Mouse (Mus musculus) G1E (cell line): Measurements from ENCODE around the gene Rps10. TPM values are rescaled to one million over a fixed set of nuclear protein-coding genes. Genes with fewer than 3 reads are reported as not detected.

Source experiments
- ATAC-seq: 2 replicates; pipeline ENCODE4 v1.8.0; 2016; ENCODE audit warnings: mild to moderate bottlenecking; ENCODE audit not compliant: insufficient number of reproducible peaks, poor library complexity, low FRiP score, severe bottlenecking; ENCODE audit errors: extremely low read depth
- DNase-seq: peaks from one replicate; pipeline ENCODE4 v3.0.0; 2012; ENCODE audit warnings: low spot score
- H3K27me3 ChIP-seq: 2 replicates; pipeline ENCODE4 v1.6.1; 2012; ENCODE audit warnings: mild to moderate bottlenecking, low read length, inconsistent platforms; ENCODE audit not compliant: insufficient read depth
- H3K36me3 ChIP-seq: replicated peaks from 2 replicates; pipeline ENCODE3; 2012; ENCODE audit warnings: mild to moderate bottlenecking, inconsistent platforms
- H3K4me1 ChIP-seq: 2 replicates; pipeline ENCODE4 v1.6.1; 2012; ENCODE audit warnings: low read depth, low read length, inconsistent platforms, mixed read lengths; ENCODE audit not compliant: insufficient read depth
- H3K4me3 ChIP-seq: 2 replicates; pipeline ENCODE4 v1.5.1; 2012; ENCODE audit warnings: low read depth, mild to moderate bottlenecking, inconsistent platforms, low read length, moderate library complexity, mixed read lengths
- H3K9me3 ChIP-seq: replicated peaks from 2 replicates; pipeline ENCODE4 v1.6.1; 2012; ENCODE audit warnings: inconsistent platforms
- CTCF ChIP-seq: IDR thresholded peaks from 2 replicates; pipeline ENCODE4 v1.5.1; 2012; ENCODE audit warnings: low read depth, low read length, inconsistent platforms, mixed read lengths
- GATA1 ChIP-seq: IDR thresholded peaks from 2 replicates; pipeline ENCODE4 v1.6.1; 2012; ENCODE audit warnings: borderline replicate concordance, low read length, inconsistent platforms, mixed read lengths
- GATA2 ChIP-seq: IDR thresholded peaks from 2 replicates; pipeline ENCODE4 v1.6.1; 2012; ENCODE audit warnings: low read depth, low read length, inconsistent platforms, borderline replicate concordance
- POLR2AphosphoS5 ChIP-seq: IDR thresholded peaks from 2 replicates; pipeline ENCODE4 v1.6.1; 2012; ENCODE audit warnings: low read depth, low read length, inconsistent platforms; ENCODE audit not compliant: insufficient replicate concordance
- TAL1 ChIP-seq: conservative IDR thresholded peaks from 2 replicates; pipeline ENCODE4 v1.6.1; 2012; ENCODE audit warnings: low read depth, low read length, inconsistent platforms, mixed read lengths
- polyA plus RNA-seq: library from polyadenylated mRNA; stranded (reverse); fragments of >175 nt; gene quantifications from 2 replicates; pipeline ENCODE4 v1.2.3, GENCODE M21; 2012
- total RNA-seq, 2 experiments: library from RNA; stranded (forward) in 1 of 2; stranded (reverse) in 1 of 2; fragments of 200-1000 nt in 1 of 2; fragments of >200 nt in 1 of 2; fragmentation: Nextera tagmentation in 1 of 2; gene quantifications; 2 replicates each; pipeline ENCODE4 v1.2.3; 2014 to 2017

The Rps10 gene
- total and polyA plus RNA-seq, 3 experiments = 2,438 to 3,635 (median 2,816) TPM

DNA sequence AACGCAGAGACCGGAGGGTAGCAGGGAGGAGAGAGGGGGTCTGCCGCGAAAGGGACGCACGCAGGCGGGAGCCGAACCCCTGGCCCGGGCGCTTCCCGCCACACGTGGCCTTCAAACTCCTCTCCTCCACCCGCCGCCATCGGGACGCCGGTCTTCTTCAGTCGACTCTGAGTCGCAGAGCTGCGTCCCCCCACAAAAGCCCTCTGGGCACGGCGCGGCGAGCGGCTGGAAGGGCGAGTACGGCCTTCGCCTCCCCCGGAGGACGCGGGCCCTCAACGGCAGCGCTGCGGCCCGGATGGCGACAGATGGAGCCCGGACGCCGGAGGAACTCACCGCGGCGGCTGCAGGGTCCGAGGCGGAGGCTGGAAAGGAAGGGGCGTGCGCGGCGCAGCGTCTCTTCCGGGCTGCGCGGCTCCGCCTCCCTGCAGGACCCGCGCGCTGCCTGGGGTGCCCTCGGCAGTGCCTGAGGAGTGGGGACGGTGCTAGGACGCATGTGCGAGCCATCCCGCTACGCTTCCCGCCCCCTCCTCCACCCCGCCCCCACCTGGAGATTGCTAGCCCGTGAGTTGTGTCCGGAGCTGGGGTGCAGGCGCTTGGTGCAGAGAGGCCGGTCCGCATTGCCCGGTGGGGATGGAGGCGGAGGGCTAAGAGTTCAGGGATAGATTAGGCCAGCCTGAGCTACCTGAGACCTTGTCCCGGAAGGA lies 1.4 kb downstream of the Rps10 start, which contains the start of gene RPS10-NUDT3:
TSS of gene RPS10-NUDT3 (minus strand) at position 352 of the 704 bp plus-strand sequence.
- Histone ChIP-seq H3K27me3 (no peaks in the 10 kb centered on the region), H3K4me3 (peak within 1 kb of the TSS; percentile 91), H3K9me3 (no peaks in the 10 kb centered on the region), H3K36me3 (peaks cover 47% of the 10 kb centered on the region), H3K4me1 (peaks cover 55% of the 10 kb centered on the region)
- DNase-seq (peak; percentile 86), ATAC-seq (peak; percentile 78)
- TF ChIP-seq GATA2 = no peak
- no peak for TF ChIP-seq POLR2AphosphoS5
- TF ChIP-seq CTCF = no peak
- TF ChIP-seq TAL1 = no peak
- TF ChIP-seq GATA1 = no peak

DNA sequence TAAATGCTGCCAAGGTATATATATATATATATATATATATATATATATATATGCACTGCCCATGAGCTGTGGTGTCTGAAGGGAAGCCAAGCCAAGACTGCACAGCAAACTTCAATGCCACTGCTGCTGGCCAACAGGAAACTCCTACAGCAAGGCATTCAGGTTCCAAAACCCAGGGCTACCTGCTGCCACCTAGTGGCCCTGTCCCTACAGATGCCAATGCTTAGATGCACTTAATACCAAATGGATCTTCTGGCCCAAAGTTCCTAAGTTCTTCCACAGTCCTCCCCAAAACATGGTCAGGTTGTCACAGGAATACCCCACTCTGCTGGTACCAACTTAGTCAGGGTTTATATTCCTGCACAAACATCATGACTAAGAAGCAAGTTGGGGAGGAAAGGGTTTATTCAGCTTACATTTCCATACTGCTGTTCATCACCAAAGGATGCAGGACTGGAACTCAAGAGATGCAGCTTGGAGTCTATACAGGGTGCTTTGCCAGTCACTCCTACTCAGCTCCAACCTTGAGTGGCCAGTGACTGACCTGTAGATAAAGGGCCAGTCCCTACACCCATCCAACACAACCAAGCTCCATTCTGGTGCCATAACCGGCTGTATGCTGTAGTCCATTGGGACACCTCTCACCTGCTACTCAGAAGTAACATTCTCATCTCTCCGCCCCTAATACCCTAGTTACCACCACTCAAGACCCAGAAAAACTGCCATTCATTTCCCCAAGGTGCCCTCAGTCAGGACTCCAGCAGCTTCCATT lies 7.0 kb downstream of the Rps10 start:
- Histone ChIP-seq H3K9me3 (no peaks in the 10 kb centered on the region), H3K4me3 (no peak overlapping the region), H3K27me3 (no peaks in the 10 kb centered on the region), H3K36me3 (peaks cover 62% of the 10 kb centered on the region), H3K4me1 (peaks cover 60% of the 10 kb centered on the region)
- DNase-seq (peak; percentile 66), ATAC-seq (peak; percentile 46; the same call in 1 of the 2 replicates)
- TF ChIP-seq POLR2AphosphoS5 (peak; percentile 75; the same call in 1 of the 2 replicates), CTCF (peak; percentile 63), GATA1 (no peak)

DNA sequence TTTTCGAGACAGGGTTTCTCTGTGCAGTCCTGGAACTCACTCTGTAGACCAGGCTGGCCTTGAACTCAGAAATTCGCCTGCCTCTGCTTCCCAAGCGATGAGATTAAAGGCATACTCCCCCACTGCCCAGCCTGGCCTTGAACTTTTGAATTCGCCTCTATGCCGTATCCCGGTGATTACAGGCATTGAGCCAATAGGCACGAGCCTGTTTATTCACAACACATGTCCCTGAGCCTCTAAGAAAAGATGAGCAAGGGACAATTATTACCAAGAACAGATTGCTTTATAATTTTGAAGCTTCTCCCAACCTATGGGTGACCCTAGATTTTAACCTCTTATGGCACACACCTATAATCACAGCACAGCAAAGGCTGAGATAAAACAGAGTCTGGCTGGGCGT lies 8.1 kb downstream of the Rps10 start:
- H3K36me3 ChIP-seq = peaks cover 52% of the 10 kb centered on the region
- no peak for TF ChIP-seq CTCF
- TF ChIP-seq GATA2 = no peak
- no peak for TF ChIP-seq POLR2AphosphoS5
- no peak for TF ChIP-seq TAL1
- no peak for TF ChIP-seq GATA1
- no peak overlapping the region for H3K4me3 ChIP-seq
- DNase-seq = no peak
- H3K4me1 ChIP-seq = peaks cover 68% of the 10 kb centered on the region
- H3K27me3 ChIP-seq = no peaks in the 10 kb centered on the region
- no peak for ATAC-seq
- H3K9me3 ChIP-seq = no peaks in the 10 kb centered on the region

DNA sequence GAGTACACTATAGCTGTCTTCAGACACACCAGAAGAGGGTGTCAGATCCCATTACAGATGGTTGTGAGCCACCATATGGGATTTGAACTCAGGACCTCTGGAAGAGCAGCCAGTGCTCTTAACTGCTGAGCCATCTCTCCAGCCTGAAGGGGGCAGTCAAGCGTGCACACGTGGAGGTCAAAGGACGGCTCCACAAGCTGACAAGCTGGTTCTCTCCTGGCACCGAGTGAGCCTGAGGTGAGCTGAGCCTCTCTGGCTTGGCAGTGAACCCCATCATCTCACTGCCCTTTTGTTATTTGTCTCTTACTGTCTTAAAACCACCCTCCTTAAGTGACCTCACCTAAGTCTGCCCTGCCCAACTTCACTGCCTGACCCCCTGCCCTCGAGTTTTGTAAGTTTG lies 9.0 kb downstream of the Rps10 start:
- no peak for TF ChIP-seq CTCF
- 0 out of 2 replicates have a peak, but pooled peaks have one; percentile 30 for TF ChIP-seq POLR2AphosphoS5
- Histone ChIP-seq H3K36me3 (peaks cover 43% of the 10 kb centered on the region), H3K27me3 (no peaks in the 10 kb centered on the region), H3K9me3 (no peaks in the 10 kb centered on the region), H3K4me3 (no peak overlapping the region), H3K4me1 (peaks cover 58% of the 10 kb centered on the region)
- ATAC-seq (no peak), DNase-seq (no peak)

DNA sequence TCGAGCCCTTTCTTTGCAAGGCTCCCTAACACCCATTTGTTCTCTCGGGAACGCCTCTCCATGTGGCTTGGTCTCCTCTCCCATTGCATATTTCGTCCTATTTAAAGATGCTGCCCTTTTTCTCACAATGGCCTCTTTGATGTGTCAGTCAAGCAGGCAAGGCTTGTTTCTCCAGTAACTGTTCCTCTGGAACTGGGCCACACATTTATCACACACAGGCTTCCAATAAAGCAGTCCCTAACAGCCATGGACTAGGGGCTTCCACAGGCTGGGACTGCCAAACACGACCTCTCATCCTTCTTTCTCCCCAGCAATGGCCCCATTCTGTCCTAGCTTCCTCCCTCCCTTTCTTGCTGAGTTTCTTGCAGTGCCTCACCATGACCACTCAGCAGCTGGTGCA lies 9.8 kb downstream of the Rps10 start:
- H3K4me3 ChIP-seq = no peak overlapping the region
- ATAC-seq = no peak
- H3K27me3 ChIP-seq = no peaks in the 10 kb centered on the region
- peaks cover 35% of the 10 kb centered on the region for H3K36me3 ChIP-seq
- DNase-seq = no peak
- peaks cover 56% of the 10 kb centered on the region for H3K4me1 ChIP-seq
- no peak for TF ChIP-seq TAL1
- no peak for TF ChIP-seq CTCF
- no peak for TF ChIP-seq GATA1
- no peaks in the 10 kb centered on the region for H3K9me3 ChIP-seq

DNA sequence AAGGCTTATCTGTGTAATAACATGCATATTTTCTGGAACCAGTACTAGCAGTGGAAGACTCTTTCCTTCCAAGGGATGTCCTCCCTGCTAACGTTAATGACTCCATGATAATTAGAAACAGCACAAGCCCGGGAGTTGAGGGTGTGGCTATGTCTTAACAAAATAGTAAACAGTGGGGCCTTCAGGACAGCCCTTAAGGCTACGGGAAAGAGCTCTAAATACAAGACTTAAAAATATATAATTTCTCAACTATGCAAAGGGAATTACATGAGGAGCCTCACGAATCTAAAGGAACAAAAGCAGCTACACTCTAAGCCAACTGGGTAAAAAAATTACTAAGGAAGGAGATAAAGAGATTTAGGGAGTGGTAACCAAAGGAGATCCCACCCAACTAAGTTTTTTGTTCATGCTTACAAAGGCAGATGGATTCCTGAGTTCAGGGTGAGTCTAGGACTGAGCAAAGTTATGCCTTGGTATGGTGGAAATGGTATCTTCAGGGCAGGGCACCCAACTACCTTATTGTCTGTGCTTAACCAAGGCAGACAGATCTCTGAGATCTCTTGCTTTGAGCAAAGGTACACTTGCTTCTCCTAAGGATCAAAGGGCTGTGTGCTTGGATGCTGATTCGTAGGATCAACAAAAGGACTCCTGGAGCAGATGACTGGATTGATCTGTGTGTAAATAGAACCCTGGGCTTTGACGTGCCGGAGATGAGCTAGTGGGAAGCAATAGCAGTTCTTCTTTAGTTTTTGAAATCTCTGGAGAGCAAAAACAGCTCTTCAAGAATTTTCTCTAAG lies 10.8 kb downstream of the Rps10 start:
- Histone ChIP-seq H3K27me3 (no peaks in the 10 kb centered on the region), H3K9me3 (no peaks in the 10 kb centered on the region), H3K36me3 (peaks cover 28% of the 10 kb centered on the region), H3K4me3 (no peak overlapping the region), H3K4me1 (peaks cover 56% of the 10 kb centered on the region)
- ATAC-seq = no peak
- TF ChIP-seq GATA2 (no peak), POLR2AphosphoS5 (no peak), CTCF (no peak), GATA1 (no peak), TAL1 (no peak)
- DNase-seq = no peak
